Mouse (Mus musculus) stomach, embryonic 14.5 days (tissue): Measurements from ENCODE around the gene Flywch2. TPM values are rescaled to one million over a fixed set of nuclear protein-coding genes. Genes with fewer than 3 reads are reported as not detected.

Source experiments
- ATAC-seq: fragments of 200-750 bp; cut with Nextera tagmentation; 2 replicates; pipeline ENCODE4 v1.8.0; 2017; ENCODE audit warnings: low read depth, moderate TSS enrichment; ENCODE audit not compliant: insufficient number of reproducible peaks, insufficient read depth, low FRiP score
- H3K27ac ChIP-seq: fragments of 300-500 bp; sonication (generic); 2 replicates; pipeline ENCODE4 v1.5.1; 2014; ENCODE audit warnings: mild to moderate bottlenecking, low read length, moderate library complexity, mixed read lengths
- H3K27me3 ChIP-seq: fragments of 300-500 bp; sonication (generic); 2 replicates; pipeline ENCODE4 v1.6.1; 2014; ENCODE audit warnings: low read length, control low read depth, mixed read lengths; ENCODE audit not compliant: control insufficient read depth, insufficient read depth
- H3K36me3 ChIP-seq: fragments of 300-500 bp; sonication (generic); 2 replicates; pipeline ENCODE4 v1.6.1; 2014; ENCODE audit warnings: mild to moderate bottlenecking, control low read depth, low read length, moderate library complexity, mixed read lengths; ENCODE audit not compliant: control insufficient read depth, insufficient read depth
- H3K4me1 ChIP-seq: fragments of 300-500 bp; sonication (generic); 2 replicates; pipeline ENCODE4 v1.6.1; 2014; ENCODE audit warnings: low read length, control low read depth, mixed read lengths; ENCODE audit not compliant: control insufficient read depth, insufficient read depth
- H3K4me2 ChIP-seq: fragments of 300-500 bp; sonication (generic); replicated peaks from 2 replicates; pipeline ENCODE4 v1.6.1; 2014; ENCODE audit warnings: low read depth, low read length, control low read depth
- H3K4me3 ChIP-seq: fragments of 300-500 bp; sonication (generic); 2 replicates; pipeline ENCODE4 v1.5.1; 2014; ENCODE audit warnings: low read depth, low read length, control low read depth
- H3K9ac ChIP-seq: fragments of 300-500 bp; sonication (generic); replicated peaks from 2 replicates; pipeline ENCODE4 v1.6.1; 2014; ENCODE audit warnings: low read depth, mild to moderate bottlenecking, control low read depth, low read length, moderate library complexity, mixed read lengths
- H3K9me3 ChIP-seq: fragments of 300-500 bp; sonication (generic); 2 replicates; pipeline ENCODE4 v1.6.1; 2016; ENCODE audit warnings: low read depth, low read length, control low read depth; ENCODE audit not compliant: control insufficient read depth
- WGBS: fragments of 180-500 bp; shearing (Covaris S2); extraction: QIAGEN DNeasy Blood & Tissue Kit; methylation state at CpG from one replicate; pipeline ENCODE4 v1.1.7; 2014; 5-methylcytosine and 5-hydroxymethylcytosine counted together
- polyA plus RNA-seq: library from polyadenylated mRNA; unstranded; fragments of >200 nt; fragmentation: Nextera tagmentation; extraction: Ambion mirVana; gene quantifications from 2 replicates; pipeline ENCODE4 v1.2.1, GENCODE M21; 2014

The Flywch2 gene
- polyA plus RNA-seq, 1 experiment from 2014 or later, result 31.0 TPM

DNA sequence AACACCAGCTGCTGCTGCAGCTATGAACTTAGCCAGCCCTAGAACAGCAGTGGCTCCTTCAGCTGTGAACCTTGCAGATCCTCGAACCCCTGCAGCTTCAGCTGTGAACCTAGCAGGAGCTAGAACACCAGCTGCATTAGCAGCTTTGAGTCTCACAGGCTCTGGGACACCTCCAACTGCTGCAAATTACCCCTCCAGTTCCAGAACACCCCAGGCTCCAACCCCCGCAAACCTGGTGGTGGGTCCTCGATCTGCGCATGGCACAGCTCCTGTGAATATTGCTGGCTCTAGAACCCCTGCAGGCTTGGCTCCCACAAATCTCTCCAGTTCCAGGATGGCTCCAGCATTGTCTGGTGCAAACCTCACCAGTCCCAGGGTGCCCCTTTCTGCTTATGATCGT, 34.9 kb upstream of the Flywch2 start:
- peaks cover 13% of the 10 kb centered on the region; the same call in 1 of the 2 replicates for H3K9me3 ChIP-seq
- no peak overlapping the region for H3K4me2 ChIP-seq
- H3K9ac ChIP-seq, result no peak overlapping the region
- WGBS, result 95% methylated on average over 5 of the region's 5 CpGs
- no peak overlapping the region for H3K27ac ChIP-seq
- peaks cover 97% of the 10 kb centered on the region for H3K36me3 ChIP-seq
- no peaks in the 10 kb centered on the region for H3K4me1 ChIP-seq
- no peak overlapping the region for H3K4me3 ChIP-seq
- ATAC-seq, result no peak
- no peaks in the 10 kb centered on the region for H3K27me3 ChIP-seq

GRCm38 (mm10) chr17:23819235-23819634, 33.4 kb upstream of the Flywch2 start:
- 98% methylated on average over 25 of the region's 25 CpGs for WGBS
- H3K4me3 ChIP-seq, result no peak overlapping the region
- H3K27ac ChIP-seq, result no peak overlapping the region
- H3K27me3 ChIP-seq, result no peaks in the 10 kb centered on the region
- no peak for ATAC-seq
- peaks cover 21% of the 10 kb centered on the region; the same call in 1 of the 2 replicates for H3K9me3 ChIP-seq
- H3K36me3 ChIP-seq, result peaks cover 97% of the 10 kb centered on the region
- no peaks in the 10 kb centered on the region for H3K4me1 ChIP-seq
- no peak overlapping the region for H3K4me2 ChIP-seq
- no peak overlapping the region for H3K9ac ChIP-seq

- ATAC-seq, result no peak
- Histone ChIP-seq H3K4me3 (no peak overlapping the region), H3K27me3 (no peaks in the 10 kb centered on the region), H3K36me3 (peaks cover 99% of the 10 kb centered on the region), H3K9ac (no peak overlapping the region), H3K4me1 (no peaks in the 10 kb centered on the region), H3K9me3 (peaks cover 21% of the 10 kb centered on the region; the same call in 1 of the 2 replicates), H3K4me2 (no peak overlapping the region), H3K27ac (no peak overlapping the region)
- WGBS, result 98% methylated on average over 8 of the region's 8 CpGs
Observed at GRCm38 (mm10) chr17:23818579-23818978, 32.7 kb upstream of the Flywch2 start.

DNA sequence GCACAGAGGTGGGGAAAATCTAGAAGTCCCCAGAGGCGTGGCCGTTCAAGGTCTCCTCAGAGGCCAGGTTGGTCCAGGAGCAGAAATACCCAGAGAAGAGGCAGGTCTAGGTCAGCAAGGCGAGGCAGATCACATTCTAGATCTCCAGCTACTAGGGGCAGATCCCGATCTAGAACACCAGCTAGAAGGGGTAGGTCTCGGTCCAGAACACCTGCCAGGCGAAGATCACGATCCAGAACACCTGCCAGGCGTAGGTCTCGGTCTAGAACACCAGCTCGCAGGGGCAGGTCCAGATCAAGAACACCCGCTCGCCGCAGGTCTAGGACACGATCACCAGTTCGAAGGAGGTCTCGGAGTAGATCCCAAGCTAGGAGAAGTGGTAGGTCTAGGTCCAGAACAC, 29.8 kb upstream of the Flywch2 start:
- peaks cover 21% of the 10 kb centered on the region; the same call in 1 of the 2 replicates for H3K9me3 ChIP-seq
- H3K36me3 ChIP-seq, result peaks cover 94% of the 10 kb centered on the region
- H3K27me3 ChIP-seq, result no peaks in the 10 kb centered on the region
- 98% methylated on average over 16 of the region's 16 CpGs for WGBS
- H3K9ac ChIP-seq, result no peak overlapping the region
- no peak overlapping the region for H3K4me2 ChIP-seq
- no peak for ATAC-seq
- no peak overlapping the region for H3K27ac ChIP-seq
- H3K4me3 ChIP-seq, result no peak overlapping the region
- no peaks in the 10 kb centered on the region for H3K4me1 ChIP-seq

GRCm38 (mm10) chr17:23807918-23808317, 22.0 kb upstream of the Flywch2 start:
- ATAC-seq, result no peak
- Histone ChIP-seq H3K9ac (no peak overlapping the region), H3K4me2 (no peak overlapping the region), H3K36me3 (peaks cover 57% of the 10 kb centered on the region), H3K4me3 (no peak overlapping the region), H3K27me3 (no peaks in the 10 kb centered on the region), H3K27ac (no peak overlapping the region), H3K4me1 (peaks cover 21% of the 10 kb centered on the region; the same call in 1 of the 2 replicates), H3K9me3 (no peaks in the 10 kb centered on the region)
- 89% methylated on average over 3 of the region's 3 CpGs for WGBS

GRCm38 (mm10) chr17:23806867-23807266, 21.0 kb upstream of the Flywch2 start:
- peaks cover 47% of the 10 kb centered on the region for H3K36me3 ChIP-seq
- H3K9me3 ChIP-seq, result no peaks in the 10 kb centered on the region
- ATAC-seq, result no peak
- H3K4me3 ChIP-seq, result no peak overlapping the region; the same call in 1 of the 2 replicates
- peaks cover 21% of the 10 kb centered on the region; the same call in 1 of the 2 replicates for H3K4me1 ChIP-seq
- no peak overlapping the region for H3K27ac ChIP-seq
- WGBS, result 74% methylated on average over 25 of the region's 25 CpGs
- no peak overlapping the region; the same call in 1 of the 2 replicates for H3K9ac ChIP-seq
- H3K4me2 ChIP-seq, result peak overlapping the region; percentile 91; the same call in 1 of the 2 replicates
- H3K27me3 ChIP-seq, result no peaks in the 10 kb centered on the region

GRCm38 (mm10) chr17:23804426-23805085, 18.7 kb upstream of the Flywch2 start:
- no peaks in the 10 kb centered on the region for H3K9me3 ChIP-seq
- under 1% methylated on average over 8 of the region's 8 CpGs for WGBS
- no peak overlapping the region; the same call in 1 of the 2 replicates for H3K27ac ChIP-seq
- H3K4me3 ChIP-seq, result peak overlapping the region; percentile 100
- H3K36me3 ChIP-seq, result peaks cover 27% of the 10 kb centered on the region
- H3K4me1 ChIP-seq, result peaks cover 21% of the 10 kb centered on the region; the same call in 1 of the 2 replicates
- no peak for ATAC-seq
- peak overlapping the region; percentile 91 for H3K4me2 ChIP-seq
- peak overlapping the region; percentile 97 for H3K9ac ChIP-seq
- no peaks in the 10 kb centered on the region for H3K27me3 ChIP-seq

DNA sequence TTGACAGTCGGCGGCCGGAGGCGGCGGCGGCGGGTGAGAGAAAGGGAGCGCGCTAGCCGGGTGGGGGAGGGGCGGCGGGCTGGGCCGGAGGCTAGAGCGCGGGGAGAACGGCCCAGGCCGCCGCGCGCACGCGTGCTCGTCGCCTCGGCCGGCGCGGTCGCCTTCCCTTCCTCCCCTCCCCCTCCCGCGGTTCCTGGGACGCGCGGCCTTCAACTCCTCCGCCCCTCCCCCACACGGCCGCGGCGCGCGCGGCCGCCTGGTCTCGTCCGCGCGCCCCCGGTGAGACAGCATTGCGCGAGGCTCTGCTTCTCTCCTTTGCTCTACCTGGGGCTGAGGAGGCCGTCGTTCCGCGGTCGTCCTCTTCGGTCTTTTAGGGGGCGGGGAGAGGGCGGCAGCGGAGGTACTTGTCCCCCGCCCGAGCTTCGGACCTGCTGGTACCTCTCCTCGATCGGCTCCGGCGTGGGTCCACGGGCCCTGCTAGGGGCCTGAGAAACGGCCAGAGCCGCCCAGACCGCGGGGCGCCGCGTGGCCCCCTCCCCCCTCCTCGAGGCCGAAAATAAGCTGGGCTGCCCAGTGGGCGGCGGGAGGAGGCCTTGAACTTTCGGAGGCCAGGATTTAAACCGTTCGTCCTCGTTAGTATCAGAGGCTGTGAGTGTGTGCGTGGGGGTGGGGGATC, 17.6 kb upstream of the Flywch2 start:
- H3K4me2 ChIP-seq, result peak overlapping the region; percentile 91
- peak; percentile 59 for ATAC-seq

More for the DNA sequence above, 17.6 kb upstream of the Flywch2 start:
- Histone ChIP-seq H3K4me1 (peaks cover 21% of the 10 kb centered on the region; the same call in 1 of the 2 replicates), H3K9me3 (no peaks in the 10 kb centered on the region), H3K9ac (peak overlapping the region; percentile 97), H3K4me3 (peak overlapping the region; percentile 100), H3K36me3 (peaks cover 16% of the 10 kb centered on the region), H3K27me3 (no peaks in the 10 kb centered on the region), H3K27ac (peak overlapping the region; percentile 90)
- WGBS, result under 1% methylated on average over 67 of the region's 83 CpGs
